Mouse (Mus musculus) heart, embryonic 14.5 days (tissue): ENCODE measurements around the gene Gbp7. TPM values are rescaled to one million over a fixed set of nuclear protein-coding genes. Genes with fewer than 3 reads are reported as not detected.

Source experiments
- ATAC-seq: fragments of 200-750 bp; cut with Nextera tagmentation; 2 replicates; pipeline ENCODE4 v1.8.0; 2017; ENCODE audit warnings: low read depth, moderate TSS enrichment; ENCODE audit not compliant: insufficient number of reproducible peaks, insufficient read depth, low FRiP score
- H3K27ac ChIP-seq, 2 experiments: fragments of 200-500 bp in 1 of 2; fragments of 300-500 bp in 1 of 2; sonication (generic) in 1 of 2; replicated peaks in 1 of 2; 2 replicates each; pipeline ENCODE4 v1.5.1; 2012 to 2014; ENCODE audit warnings: low read depth in 2 of 2, low read length in 2 of 2, control low read depth in 1 of 2, mild to moderate bottlenecking in 1 of 2, mixed read lengths in 1 of 2; ENCODE audit not compliant: control insufficient read depth in 1 of 2, insufficient read depth in 1 of 2
- H3K27me3 ChIP-seq: fragments of 300-500 bp; sonication (generic); 2 replicates; pipeline ENCODE4 v1.6.1; 2014; ENCODE audit warnings: mild to moderate bottlenecking, low read length, control low read depth; ENCODE audit not compliant: control insufficient read depth, insufficient read depth
- H3K36me3 ChIP-seq: fragments of 300-500 bp; sonication (generic); 2 replicates; pipeline ENCODE4 v1.6.1; 2014; ENCODE audit warnings: mild to moderate bottlenecking, control low read depth, low read length, mixed read lengths; ENCODE audit not compliant: control insufficient read depth, insufficient read depth
- H3K4me1 ChIP-seq, 2 experiments: fragments of 200-500 bp in 1 of 2; fragments of 300-500 bp in 1 of 2; sonication (generic) in 1 of 2; 2 replicates each; pipeline ENCODE4 v1.6.1; 2012 to 2014; ENCODE audit warnings: low read length in 2 of 2, control low read depth in 1 of 2, mixed read lengths in 1 of 2; ENCODE audit not compliant: control insufficient read depth in 2 of 2, insufficient read depth in 2 of 2
- H3K4me2 ChIP-seq: fragments of 300-500 bp; sonication (generic); 2 replicates; pipeline ENCODE4 v1.6.1; 2014; ENCODE audit warnings: mild to moderate bottlenecking, low read length
- H3K4me3 ChIP-seq, 2 experiments: fragments of 200-500 bp in 1 of 2; fragments of 300-500 bp in 1 of 2; sonication (generic) in 1 of 2; 2 replicates each; pipeline ENCODE4 v1.5.1; 2012 to 2014; ENCODE audit warnings: low read length in 2 of 2, mild to moderate bottlenecking in 2 of 2, control low read depth in 1 of 2, low read depth in 1 of 2, moderate library complexity in 1 of 2; ENCODE audit not compliant: control insufficient read depth in 1 of 2, insufficient read depth in 1 of 2
- H3K9ac ChIP-seq: fragments of 300-500 bp; sonication (generic); 2 replicates; pipeline ENCODE4 v1.6.1; 2014; ENCODE audit warnings: mild to moderate bottlenecking, low read length
- H3K9me3 ChIP-seq: fragments of 300-500 bp; sonication (generic); 2 replicates; pipeline ENCODE4 v1.6.1; 2016; ENCODE audit warnings: low read length, control low read depth; ENCODE audit not compliant: control insufficient read depth
- WGBS: fragments of 180-500 bp; shearing (Covaris S2); extraction: QIAGEN DNeasy Blood & Tissue Kit; methylation state at CpG from one replicate; pipeline ENCODE4 v1.1.7; 2014; 5-methylcytosine and 5-hydroxymethylcytosine counted together
- polyA plus RNA-seq: library from polyadenylated mRNA; unstranded; fragments of >200 nt; fragmentation: Nextera tagmentation; extraction: Ambion mirVana; gene quantifications from 2 replicates; pipeline ENCODE4 v1.2.1, GENCODE M21; 2014

The Gbp7 gene
- 2.9 and 3.6 TPM in 2 replicates for polyA plus RNA-seq

DNA sequence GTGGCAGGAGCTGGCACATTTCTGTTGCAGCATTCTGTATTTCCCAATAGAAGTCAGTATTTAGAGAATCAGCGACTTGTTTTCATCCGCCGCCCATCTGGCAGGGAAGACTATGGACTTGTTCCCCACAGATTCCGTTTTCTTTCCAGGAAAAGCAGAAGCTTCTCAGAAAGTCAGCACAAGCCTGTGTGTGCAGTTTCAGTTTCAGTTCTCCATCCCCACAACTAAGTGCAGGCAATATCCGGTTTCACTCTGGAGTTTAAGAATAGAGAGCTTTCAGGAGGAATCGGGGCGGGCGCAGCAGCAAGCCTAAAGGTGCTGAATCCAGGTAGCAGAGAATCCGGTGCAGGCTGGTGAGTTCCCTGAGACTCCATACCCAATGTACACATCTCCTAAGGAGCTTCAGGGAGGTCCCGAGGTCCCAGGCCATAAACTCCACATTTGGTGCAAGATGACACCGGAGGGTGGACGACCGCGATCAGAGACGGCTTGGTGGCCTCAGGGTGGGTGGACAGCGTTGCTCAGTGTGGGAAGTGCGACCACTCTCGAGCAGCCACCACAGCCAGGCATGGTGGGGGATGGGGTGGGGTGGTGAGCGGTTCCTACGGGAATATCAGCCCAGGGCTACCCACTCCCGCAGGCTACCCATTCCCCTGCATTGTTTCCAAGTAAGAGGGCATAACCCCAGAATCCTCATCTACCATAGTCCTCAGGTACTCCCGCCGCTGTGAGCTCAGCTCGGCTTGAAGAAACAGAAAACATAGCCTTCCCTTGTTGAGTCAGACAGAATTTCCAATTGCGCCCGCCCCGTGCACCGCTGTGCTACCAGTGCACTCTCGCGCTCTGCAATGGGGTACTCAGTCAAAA is at the start of gene Gbp7:
Gene Gbp7 (plus strand): TSS at position 256 of the 867 bp plus-strand sequence.
- Histone ChIP-seq H3K9me3 (no peaks in the 10 kb centered on the region), H3K4me3 (peak within 1 kb of the TSS; percentile 56 to 67), H3K36me3 (no peaks in the 10 kb centered on the region), H3K9ac (peak within 1 kb of the TSS; percentile 68), H3K27me3 (no peaks in the 10 kb centered on the region), H3K4me1 (no peaks in the 10 kb centered on the region), H3K27ac (0 out of 4 replicates have a peak within 1 kb of the TSS, but pooled peaks of 1 of the 2 experiments have one; percentile 10), H3K4me2 (peak within 1 kb of the TSS; percentile 90)
- WGBS = under 1% methylated on average over 30 of the region's 30 CpGs
- ATAC-seq = peak; percentile 59; the same call in 1 of the 2 replicates

DNA sequence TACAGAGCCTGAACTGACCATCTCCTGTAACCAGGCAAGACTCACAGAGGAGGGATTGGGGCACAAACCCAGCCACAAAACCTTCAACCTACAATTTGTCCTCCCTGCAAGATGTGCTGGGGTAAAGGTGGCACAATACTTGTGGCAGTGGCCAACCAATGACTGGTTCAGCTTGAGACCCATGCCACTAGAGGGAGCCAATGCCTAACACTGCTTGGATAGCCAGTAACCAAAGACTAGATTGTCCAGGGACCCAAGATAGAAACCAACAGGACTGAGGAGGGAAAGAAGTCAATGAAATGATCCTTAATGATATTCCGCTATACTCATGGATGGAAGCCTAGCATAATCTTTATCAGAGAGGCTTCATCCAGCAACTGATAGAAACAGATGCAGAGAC is 39.7 kb upstream of the Gbp7 start:
- H3K4me3 ChIP-seq = no peak overlapping the region
- no peaks in the 10 kb centered on the region for H3K4me1 ChIP-seq
- no peak overlapping the region for H3K9ac ChIP-seq
- H3K9me3 ChIP-seq = no peaks in the 10 kb centered on the region
- H3K4me2 ChIP-seq = no peak overlapping the region
- 67% methylated on average over 1 of the region's 1 CpGs for WGBS
- no peaks in the 10 kb centered on the region for H3K27me3 ChIP-seq
- no peaks in the 10 kb centered on the region for H3K36me3 ChIP-seq
- ATAC-seq = 0 out of 2 replicates have a peak, but pooled peaks have one; percentile 43
- H3K27ac ChIP-seq = no peak overlapping the region

- Histone ChIP-seq H3K4me3 (no peak within 1 kb of the TSS), H3K4me2 (no peak within 1 kb of the TSS), H3K36me3 (no peaks in the 10 kb centered on the region), H3K9me3 (no peaks in the 10 kb centered on the region), H3K4me1 (no peaks in the 10 kb centered on the region), H3K27ac (no peak within 1 kb of the TSS), H3K9ac (no peak within 1 kb of the TSS), H3K27me3 (no peaks in the 10 kb centered on the region)
- WGBS = 47% methylated on average over 6 of the region's 6 CpGs
- ATAC-seq = peak; percentile 52
These were observed 36.5 kb upstream of the Gbp7 start, which contains the start of gene Gbp5 for GRCm38 (mm10) chr3:142493536-142494061. Gbp5 (plus strand) TSS chr3:142493978.

GRCm38 (mm10) chr3:142495146-142495655 is 34.9 kb upstream of the Gbp7 start:
- ATAC-seq = no peak
- Histone ChIP-seq H3K27ac (no peak overlapping the region), H3K4me1 (no peaks in the 10 kb centered on the region), H3K4me3 (no peak overlapping the region), H3K36me3 (no peaks in the 10 kb centered on the region), H3K27me3 (no peaks in the 10 kb centered on the region), H3K4me2 (no peak overlapping the region), H3K9ac (no peak overlapping the region), H3K9me3 (no peaks in the 10 kb centered on the region)
- 88% methylated on average over 5 of the region's 5 CpGs for WGBS

DNA sequence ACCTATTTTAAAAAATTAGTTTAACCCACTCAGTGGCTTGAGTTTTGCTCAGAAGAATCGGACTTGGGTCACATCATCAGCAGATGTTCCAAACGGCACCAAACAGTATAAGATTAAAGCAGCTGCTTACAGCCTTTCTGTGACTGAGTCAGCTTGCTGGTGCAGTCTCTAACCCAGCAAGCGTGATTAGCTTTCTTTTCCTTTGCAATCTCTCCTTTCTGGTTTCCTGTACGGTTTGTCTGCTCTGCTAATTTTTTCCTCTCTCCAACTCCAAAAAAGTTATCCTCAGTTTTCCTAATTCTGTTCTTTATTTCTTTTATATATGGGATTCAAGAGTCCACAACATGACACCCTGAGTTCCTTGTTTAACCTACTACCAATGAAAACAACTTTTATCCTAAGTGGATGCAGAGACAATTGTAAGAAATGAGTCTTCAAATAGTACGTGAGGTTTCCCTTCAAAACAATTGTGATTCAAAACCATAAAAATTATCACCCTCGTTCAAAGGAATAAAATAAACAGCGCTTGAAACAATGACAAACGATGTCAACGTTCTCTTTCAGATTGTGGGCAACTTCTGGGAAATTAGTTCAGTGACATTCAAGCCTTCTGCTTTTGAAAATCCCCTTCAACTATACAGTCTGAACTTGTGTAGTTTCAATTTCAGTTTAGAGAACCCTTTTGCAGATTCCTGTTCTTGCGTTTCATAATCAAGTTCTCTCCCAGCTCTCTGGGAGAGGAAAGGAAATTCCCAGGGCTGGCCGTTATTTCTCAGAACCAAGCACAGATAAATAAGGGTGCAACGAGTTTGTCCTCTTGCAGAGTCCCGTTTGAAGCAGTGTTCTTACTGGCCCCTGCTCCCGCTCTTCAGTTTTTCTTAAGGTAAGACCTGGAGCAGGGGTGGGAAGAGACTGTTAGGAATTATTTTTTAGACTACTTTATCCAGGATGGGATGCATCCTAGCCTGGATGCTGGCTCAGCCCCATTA is 33.7 kb upstream of the Gbp7 start:
- peak overlapping the region; percentile 13; a peak in 3 of 4 replicates for H3K4me3 ChIP-seq
- peak overlapping the region; percentile 50 for H3K4me2 ChIP-seq
- WGBS = 50% methylated on average over 14 of the region's 14 CpGs
- H3K9me3 ChIP-seq = no peaks in the 10 kb centered on the region
- peaks cover 3% of the 10 kb centered on the region; the same call in 1 of the 2 replicates for H3K27me3 ChIP-seq
- H3K9ac ChIP-seq = no peak overlapping the region
- no peaks in the 10 kb centered on the region for H3K36me3 ChIP-seq
- peak overlapping the region; percentile 0 to 33; a peak in 2 of 4 replicates for H3K27ac ChIP-seq
- ATAC-seq = no peak
- no peaks in the 10 kb centered on the region for H3K4me1 ChIP-seq

GRCm38 (mm10) chr3:142497123-142497841 is 32.9 kb upstream of the Gbp7 start:
- whole genome bisulfite sequencing = 51% methylated on average over 15 of the region's 15 CpGs
- Histone ChIP-seq H3K4me1 (no peaks in the 10 kb centered on the region), H3K4me3 (peak overlapping the region in 1 of 2 experiments; percentile 13; a peak in 3 of 4 replicates), H3K27ac (peak overlapping the region; percentile 0 to 33; a peak in 1 of 4 replicates), H3K9ac (peak overlapping the region; percentile 25; the same call in 1 of the 2 replicates), H3K9me3 (no peaks in the 10 kb centered on the region), H3K36me3 (no peaks in the 10 kb centered on the region), H3K27me3 (peaks cover 3% of the 10 kb centered on the region; the same call in 1 of the 2 replicates), H3K4me2 (peak overlapping the region; percentile 50)
- ATAC-seq = no peak
